ENCODE assay signal across 12 mouse cellular contexts in the genomic region with DNA sequence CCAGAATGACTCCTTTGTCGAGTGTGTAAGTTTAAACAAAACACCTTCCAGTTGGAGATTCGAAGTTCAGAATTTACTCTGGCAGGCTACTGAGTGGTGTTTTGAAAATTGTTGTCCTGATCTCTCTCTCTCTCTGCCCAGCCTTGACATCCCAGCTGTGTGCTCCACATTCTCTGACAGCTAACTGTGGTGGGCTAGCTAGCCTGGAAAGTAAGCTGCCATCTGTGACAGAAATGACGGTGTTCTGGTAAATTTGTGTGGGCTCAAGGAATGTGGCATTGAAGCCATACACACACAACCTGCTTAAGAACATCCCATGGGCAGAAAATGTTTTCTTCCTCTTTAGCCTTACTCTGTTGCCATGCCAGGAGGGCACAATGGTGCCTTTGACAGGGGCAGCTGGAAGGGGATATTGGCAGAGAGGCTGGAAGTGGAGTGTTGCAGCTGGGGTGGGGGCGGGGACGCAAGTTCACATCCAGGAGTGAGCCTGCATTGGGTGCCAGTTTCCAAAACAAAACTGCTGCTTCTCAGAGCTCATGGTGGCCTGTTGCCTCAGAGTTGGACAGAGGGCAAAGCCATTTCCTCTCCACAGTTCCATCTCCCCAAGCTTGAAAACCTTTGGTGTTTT.
DNase-seq lines count a peak whose midpoint lies in the region; ATAC-seq and TF ChIP-seq lines count a peak whose summit lies in the region.
"Had no signal": no experiment of that assay in that cellular context is flagged by ENCODE, and none has a peak within 500 bp of the region (broad histone marks: within the 10 kb centered on the region; RNA-seq: fewer than 3 reads in every experiment).

No protein-coding gene starts in this region.

- H3K36me3 ChIP-seq in lung, embryonic 15.5 days, result no peaks in the 10 kb centered on the region
- H3K36me3 ChIP-seq in embryonic facial prominence, embryonic 15.5 days, result no peaks in the 10 kb centered on the region
- no peaks in the 10 kb centered on the region for H3K36me3 ChIP-seq in neural tube, embryonic 14.5 days (ENCODE audit: control insufficient read depth, insufficient read depth, low read length)
- no peaks in the 10 kb centered on the region for H3K36me3 ChIP-seq in thymus, adult 2 months (ENCODE audit: control insufficient read depth, insufficient read depth, low read length)

- H3K9me3 ChIP-seq in lung, embryonic 15.5 days, result no peaks in the 10 kb centered on the region
- H3K9me3 ChIP-seq in embryonic facial prominence, embryonic 15.5 days (replicated peaks), result no peaks in the 10 kb centered on the region
- no peaks in the 10 kb centered on the region for H3K9me3 ChIP-seq in neural tube, embryonic 14.5 days (ENCODE audit: control insufficient read depth, low read length)

- TF ChIP-seq POLR2A in lung, adult 2 months (IDR thresholded peaks at IDR 0.05; ENCODE audit: borderline replicate concordance, extremely low read depth, low read depth, low read length), result no peak
- TF ChIP-seq POLR2A in thymus, adult 2 months (IDR thresholded peaks at IDR 0.05; ENCODE audit: control insufficient read depth, extremely low read depth, insufficient read depth, low read length, poor library complexity), result no peak

- peaks cover 35% of the 10 kb centered on the region for H3K4me1 ChIP-seq in lung, embryonic 15.5 days
- peaks cover 5% of the 10 kb centered on the region for H3K4me1 ChIP-seq in lung, adult 2 months (ENCODE audit: control insufficient read depth, insufficient read depth, low read length)
- peaks cover 14% of the 10 kb centered on the region for H3K4me1 ChIP-seq in embryonic facial prominence, embryonic 15.5 days
- H3K4me1 ChIP-seq in neural tube, embryonic 14.5 days (ENCODE audit: control insufficient read depth, insufficient read depth, low read length), result no peaks in the 10 kb centered on the region
- no peaks in the 10 kb centered on the region for H3K4me1 ChIP-seq in thymus, adult 2 months (replicated peaks; ENCODE audit: control insufficient read depth, insufficient read depth, low read length)

- no peak overlapping the region for H3K9ac ChIP-seq in lung, embryonic 15.5 days
- no peak overlapping the region for H3K9ac ChIP-seq in embryonic facial prominence, embryonic 15.5 days
- H3K9ac ChIP-seq in neural tube, embryonic 14.5 days (replicated peaks; ENCODE audit: low read depth, low read length), result no peak overlapping the region

- intact Hi-C loops in heart, postnatal 10 days (cut with DNase I), result no loop called here

- H3K27ac ChIP-seq in lung, embryonic 15.5 days, result peak overlapping the region; percentile 10
- H3K27ac ChIP-seq in embryonic facial prominence, embryonic 15.5 days (replicated peaks), result no peak overlapping the region
- H3K27ac ChIP-seq in neural tube, embryonic 14.5 days (ENCODE audit: low read depth, low read length), result 0 out of 2 replicates have a peak overlapping the region, but pooled peaks have one; percentile 12
- no peak overlapping the region for H3K27ac ChIP-seq in thymus, adult 2 months (ENCODE audit: control insufficient read depth, insufficient read depth, low read length)

- no peak for ATAC-seq in lung, embryonic 15.5 days (ENCODE audit: borderline replicate concordance, extremely low read depth, low FRiP score, low TSS enrichment)
- peak; percentile 67 for ATAC-seq in embryonic facial prominence, embryonic 15.5 days (ENCODE audit: insufficient number of reproducible peaks, low FRiP score, low TSS enrichment, low read depth)
- peak; percentile 54; the same call in 1 of the 2 replicates for ATAC-seq in neural tube, embryonic 14.5 days (ENCODE audit: low read depth)

- WGBS in lung, embryonic 15.5 days, result 46% methylated on average over 5 of the region's 5 CpGs
- WGBS in lung, adult 2 months, result 62% methylated on average over 5 of the region's 5 CpGs
- WGBS in embryonic facial prominence, embryonic 15.5 days, result 68% methylated on average over 5 of the region's 5 CpGs
- 74% methylated on average over 5 of the region's 5 CpGs for WGBS in neural tube, embryonic 14.5 days
- 95% methylated on average over 5 of the region's 5 CpGs for WGBS in thymus, adult 2 months

- no peak overlapping the region for H3K4me2 ChIP-seq in lung, embryonic 15.5 days
- H3K4me2 ChIP-seq in embryonic facial prominence, embryonic 15.5 days (replicated peaks), result no peak overlapping the region
- no peak overlapping the region for H3K4me2 ChIP-seq in neural tube, embryonic 14.5 days (ENCODE audit: low read depth, low read length)

- no peaks in the 10 kb centered on the region for H3K27me3 ChIP-seq in lung, embryonic 15.5 days
- H3K27me3 ChIP-seq in embryonic facial prominence, embryonic 15.5 days, result no peaks in the 10 kb centered on the region
- H3K27me3 ChIP-seq in neural tube, embryonic 14.5 days (ENCODE audit: control insufficient read depth, insufficient read depth, low read length), result no peaks in the 10 kb centered on the region
- no peaks in the 10 kb centered on the region for H3K27me3 ChIP-seq in thymus, adult 2 months (ENCODE audit: control insufficient read depth, insufficient read depth, low read length)

- peak; percentile 79 for DNase-seq in heart, adult 11 months
- no peak for DNase-seq in heart, postnatal 10 days
- no peak for DNase-seq in lung, adult 2 months
- DNase-seq in thymus, adult 2 months, result no peak
- no peak for DNase-seq in cerebellum, adult 8-10 months
- DNase-seq: adrenal gland, adult 2 months; kidney, adult 18-20 months; lung, adult 18-20 months; thymus, postnatal 25 days had no signal

- H3K4me3 ChIP-seq in lung, embryonic 15.5 days, result no peak overlapping the region
- H3K4me3 ChIP-seq in lung, adult 2 months (replicated peaks; ENCODE audit: extremely low read depth, low read depth, low read length), result no peak overlapping the region
- H3K4me3 ChIP-seq in embryonic facial prominence, embryonic 15.5 days (replicated peaks), result no peak overlapping the region
- no peak overlapping the region for H3K4me3 ChIP-seq in neural tube, embryonic 14.5 days (ENCODE audit: low read depth, low read length)
- H3K4me3 ChIP-seq in thymus, adult 2 months (ENCODE audit: control insufficient read depth, insufficient read depth, low read length), result no peak overlapping the region

- TF ChIP-seq CTCF in lung, adult 2 months (IDR thresholded peaks at IDR 0.05; ENCODE audit: insufficient read depth, low read length), result no peak
- no peak for TF ChIP-seq CTCF in thymus, adult 2 months (IDR thresholded peaks at IDR 0.05; ENCODE audit: borderline replicate concordance, control insufficient read depth, extremely low read depth, insufficient read depth, low read length, poor library complexity)

Comparison
In these comparisons a context has a peak if more than half of its experiments do, and no peak if none do; other contexts are left out.
1. H3K27ac ChIP-seq: peak in lung, embryonic 15.5 days (single experiment) and neural tube, embryonic 14.5 days (single experiment); none in embryonic facial prominence, embryonic 15.5 days (single experiment) and thymus, adult 2 months (single experiment).